Mouse (Mus musculus) neural tube, embryonic 11.5 days (tissue): Measurements from ENCODE around the gene Asb11. TPM values are rescaled to one million over a fixed set of nuclear protein-coding genes. Genes with fewer than 3 reads are reported as not detected.

Experiments
- ATAC-seq: fragments of 200-750 bp; cut with Nextera tagmentation; 2 replicates; pipeline ENCODE4 v1.8.0; 2017; ENCODE audit warnings: moderate number of reproducible peaks, mild to moderate bottlenecking, moderate TSS enrichment, moderate library complexity; ENCODE audit not compliant: insufficient read depth, low FRiP score, low TSS enrichment
- DNase-seq: peaks from one replicate; pipeline ENCODE4 v3.0.0-alpha.2; 2015; ENCODE audit warnings: low spot score
- H3K27ac ChIP-seq: fragments of 300-500 bp; sonication (generic); 2 replicates; pipeline ENCODE4 v1.5.1; 2014; ENCODE audit warnings: low read depth, mild to moderate bottlenecking, low read length
- H3K27me3 ChIP-seq: fragments of 300-500 bp; sonication (generic); 2 replicates; pipeline ENCODE4 v1.6.1; 2014; ENCODE audit warnings: mild to moderate bottlenecking, low read length, mixed read lengths; ENCODE audit not compliant: control insufficient read depth, insufficient read depth
- H3K36me3 ChIP-seq: fragments of 300-500 bp; sonication (generic); 2 replicates; pipeline ENCODE4 v1.6.1; 2014; ENCODE audit warnings: mild to moderate bottlenecking, low read length, moderate library complexity, mixed read lengths; ENCODE audit not compliant: control insufficient read depth, insufficient read depth
- H3K4me1 ChIP-seq: fragments of 300-500 bp; sonication (generic); 2 replicates; pipeline ENCODE4 v1.6.1; 2014; ENCODE audit warnings: low read length, mixed read lengths; ENCODE audit not compliant: control insufficient read depth, insufficient read depth
- H3K4me2 ChIP-seq: fragments of 300-500 bp; sonication (generic); 2 replicates; pipeline ENCODE4 v1.6.1; 2014; ENCODE audit warnings: low read depth, mild to moderate bottlenecking, moderate library complexity
- H3K4me3 ChIP-seq: fragments of 300-500 bp; sonication (generic); 2 replicates; pipeline ENCODE4 v1.5.1; 2014; ENCODE audit warnings: low read depth, low read length
- H3K9ac ChIP-seq: fragments of 300-500 bp; sonication (generic); 2 replicates; pipeline ENCODE4 v1.6.1; 2014; ENCODE audit warnings: mild to moderate bottlenecking, low read length
- H3K9me3 ChIP-seq: fragments of 300-500 bp; sonication (generic); 2 replicates; pipeline ENCODE4 v1.6.1; 2016; ENCODE audit warnings: low read length; ENCODE audit not compliant: control insufficient read depth
- WGBS: fragments of 180-500 bp; shearing (Covaris S2); extraction: QIAGEN DNeasy Blood & Tissue Kit; methylation state at CpG from one replicate; pipeline ENCODE4 v1.1.7; 2014; 5-methylcytosine and 5-hydroxymethylcytosine counted together
- polyA plus RNA-seq: library from polyadenylated mRNA; unstranded; fragments of >200 nt; fragmentation: Nextera tagmentation; extraction: Ambion mirVana; gene quantifications from 2 replicates; pipeline ENCODE4 v1.2.1, GENCODE M21; 2014

Asb11 gene
- polyA plus RNA-seq, result not detected in 2 replicates

DNA sequence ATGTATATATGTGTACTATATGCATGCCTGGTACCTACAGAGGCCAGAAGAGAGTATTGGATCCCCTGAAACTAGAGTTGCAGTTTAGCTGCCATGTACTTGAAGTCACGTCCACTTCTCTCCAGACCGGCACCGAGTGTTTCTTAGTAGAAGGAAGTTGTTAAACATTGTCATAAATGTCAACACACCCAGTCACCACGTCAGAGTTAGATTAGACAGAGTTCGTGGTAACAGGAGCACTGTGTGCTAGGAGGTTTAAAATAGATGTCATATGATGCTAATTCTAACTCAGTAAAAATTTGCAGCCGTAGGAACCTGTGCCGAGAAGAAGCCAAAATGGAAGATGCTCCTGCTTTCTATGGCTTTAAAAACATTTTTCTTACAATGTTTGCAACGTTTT is at the start of gene Asb11:
Gene Asb11, plus strand, starts transcription at position 286 of the 400 bp plus-strand sequence.
- H3K4me3 ChIP-seq, result no peak within 1 kb of the TSS
- no peaks in the 10 kb centered on the region for H3K27me3 ChIP-seq
- no peak within 1 kb of the TSS for H3K9ac ChIP-seq
- ATAC-seq (no peak), DNase-seq (no peak)
- H3K4me1 ChIP-seq, result no peaks in the 10 kb centered on the region
- no peaks in the 10 kb centered on the region for H3K36me3 ChIP-seq
- 81% methylated on average over 8 of the region's 8 CpGs for WGBS
- no peak within 1 kb of the TSS for H3K4me2 ChIP-seq
- no peaks in the 10 kb centered on the region for H3K9me3 ChIP-seq
- H3K27ac ChIP-seq, result no peak within 1 kb of the TSS

GRCm38 (mm10) chrX:164394091-164394490 is 42.7 kb upstream of the Asb11 start:
- Histone ChIP-seq H3K4me3 (no peak overlapping the region), H3K9ac (no peak overlapping the region), H3K9me3 (no peaks in the 10 kb centered on the region), H3K27ac (no peak overlapping the region), H3K27me3 (no peaks in the 10 kb centered on the region), H3K36me3 (no peaks in the 10 kb centered on the region), H3K4me2 (no peak overlapping the region), H3K4me1 (no peaks in the 10 kb centered on the region)
- 84% methylated on average over 4 of the region's 4 CpGs for WGBS
- DNase-seq, result no peak
- no peak for ATAC-seq

GRCm38 (mm10) chrX:164398456-164398855 is 38.3 kb upstream of the Asb11 start:
- no peaks in the 10 kb centered on the region for H3K4me1 ChIP-seq

DNA sequence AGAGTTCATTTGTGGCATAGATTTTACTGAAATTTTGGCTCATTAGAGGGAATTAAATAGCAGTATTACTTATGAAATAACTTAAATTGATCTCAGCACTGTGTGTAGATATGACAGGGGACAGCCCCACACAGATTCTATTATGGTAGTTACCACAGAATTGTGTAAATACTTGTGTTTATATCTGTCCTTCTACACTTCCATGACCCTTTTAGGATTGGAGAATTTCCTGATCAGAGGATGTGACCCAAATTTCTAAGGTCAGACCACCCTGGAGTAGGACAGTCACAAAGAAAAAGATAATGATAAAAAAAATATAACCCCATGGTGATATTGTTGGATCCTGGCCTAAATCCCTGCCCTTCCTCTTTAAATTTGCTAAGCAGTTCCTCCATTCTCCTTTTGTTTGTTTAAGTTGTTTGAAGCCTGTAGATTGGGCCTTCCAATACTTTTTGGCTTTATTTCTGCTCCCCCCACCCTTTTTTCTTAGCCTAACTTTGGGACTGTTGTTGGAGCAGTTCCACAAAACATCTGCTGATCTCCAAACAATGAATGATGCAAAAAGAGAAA is 31.6 kb upstream of the Asb11 start:
- Histone ChIP-seq H3K4me3 (no peak overlapping the region), H3K9me3 (no peaks in the 10 kb centered on the region), H3K9ac (no peak overlapping the region), H3K4me1 (no peaks in the 10 kb centered on the region), H3K4me2 (no peak overlapping the region), H3K27ac (no peak overlapping the region), H3K36me3 (no peaks in the 10 kb centered on the region), H3K27me3 (no peaks in the 10 kb centered on the region)
- no peak for ATAC-seq
- no peak for DNase-seq

More at GRCm38 (mm10) chrX:164398456-164398855, 38.3 kb upstream of the Asb11 start:
- Histone ChIP-seq H3K27me3 (no peaks in the 10 kb centered on the region), H3K36me3 (no peaks in the 10 kb centered on the region), H3K9me3 (no peaks in the 10 kb centered on the region), H3K9ac (no peak overlapping the region), H3K4me3 (no peak overlapping the region), H3K27ac (no peak overlapping the region), H3K4me2 (no peak overlapping the region)
- ATAC-seq, result no peak
- WGBS, result 69% methylated on average over 3 of the region's 3 CpGs
- no peak for DNase-seq

- Histone ChIP-seq H3K9ac (no peak overlapping the region), H3K9me3 (no peaks in the 10 kb centered on the region), H3K4me1 (no peaks in the 10 kb centered on the region), H3K4me3 (no peak overlapping the region), H3K36me3 (no peaks in the 10 kb centered on the region), H3K27me3 (no peaks in the 10 kb centered on the region), H3K4me2 (no peak overlapping the region), H3K27ac (no peak overlapping the region)
- 79% methylated on average over 9 of the region's 9 CpGs for WGBS
- ATAC-seq, result no peak
- DNase-seq, result no peak
Observed at GRCm38 (mm10) chrX:164406133-164407022, 30.4 kb upstream of the Asb11 start.

DNA sequence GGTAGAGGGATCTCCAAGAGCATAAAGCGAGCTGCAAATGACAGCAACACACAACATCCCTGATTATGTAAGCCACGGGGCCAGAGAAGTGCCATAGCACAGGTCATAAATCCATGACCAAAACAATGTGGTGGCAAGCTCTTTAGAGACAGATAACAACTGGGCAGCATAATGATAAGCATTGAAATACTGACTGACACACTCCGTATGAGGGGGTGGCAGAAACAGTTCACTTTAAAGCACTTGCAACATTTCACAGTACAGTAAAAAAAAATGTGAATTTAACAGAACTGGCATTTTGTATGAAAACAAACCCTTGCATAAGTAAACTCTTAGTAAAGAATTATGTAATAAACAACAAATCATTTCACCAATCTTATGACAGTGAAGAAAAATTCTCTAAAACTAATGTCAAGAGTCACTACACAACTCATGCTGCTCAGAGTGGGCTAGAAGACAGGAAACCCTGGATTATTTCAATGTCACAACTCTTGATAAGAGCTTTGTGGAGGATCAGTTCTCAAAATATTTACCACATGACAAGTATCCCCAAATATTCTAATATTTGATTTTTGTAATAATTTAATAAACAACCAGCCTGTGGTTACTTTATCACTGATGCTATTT is 28.4 kb upstream of the Asb11 start:
- H3K4me1 ChIP-seq, result no peaks in the 10 kb centered on the region
- H3K4me3 ChIP-seq, result no peak overlapping the region
- H3K27ac ChIP-seq, result no peak overlapping the region
- 77% methylated on average over 3 of the region's 3 CpGs for WGBS
- ATAC-seq (no peak), DNase-seq (no peak)
- H3K9me3 ChIP-seq, result no peaks in the 10 kb centered on the region
- H3K4me2 ChIP-seq, result no peak overlapping the region
- no peaks in the 10 kb centered on the region for H3K36me3 ChIP-seq
- H3K9ac ChIP-seq, result no peak overlapping the region
- H3K27me3 ChIP-seq, result no peaks in the 10 kb centered on the region

DNA sequence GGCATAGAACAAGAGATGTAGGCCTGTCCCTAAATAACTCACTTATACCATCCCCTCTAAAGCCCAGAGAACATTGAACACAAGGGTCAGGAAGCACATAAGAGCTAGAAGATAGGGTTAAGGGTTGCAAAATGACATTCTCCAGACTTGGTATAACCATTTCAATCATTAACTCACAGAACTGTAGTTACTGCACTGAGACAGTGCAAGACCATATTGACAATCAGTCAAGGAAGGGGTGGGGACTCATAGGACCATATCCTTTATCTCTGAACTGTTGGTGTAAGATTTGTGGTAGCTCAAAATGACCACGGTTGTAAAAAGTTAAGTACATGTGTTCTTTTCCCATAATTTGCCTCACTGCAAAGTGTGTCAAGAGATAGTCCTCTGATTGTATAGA is 26.2 kb upstream of the Asb11 start:
- Histone ChIP-seq H3K4me1 (no peaks in the 10 kb centered on the region), H3K27ac (no peak overlapping the region), H3K4me2 (no peak overlapping the region), H3K9me3 (no peaks in the 10 kb centered on the region), H3K9ac (no peak overlapping the region), H3K27me3 (no peaks in the 10 kb centered on the region), H3K36me3 (no peaks in the 10 kb centered on the region), H3K4me3 (no peak overlapping the region)
- 96% methylated on average over 1 of the region's 1 CpGs for WGBS
- DNase-seq (no peak), ATAC-seq (no peak)

DNA sequence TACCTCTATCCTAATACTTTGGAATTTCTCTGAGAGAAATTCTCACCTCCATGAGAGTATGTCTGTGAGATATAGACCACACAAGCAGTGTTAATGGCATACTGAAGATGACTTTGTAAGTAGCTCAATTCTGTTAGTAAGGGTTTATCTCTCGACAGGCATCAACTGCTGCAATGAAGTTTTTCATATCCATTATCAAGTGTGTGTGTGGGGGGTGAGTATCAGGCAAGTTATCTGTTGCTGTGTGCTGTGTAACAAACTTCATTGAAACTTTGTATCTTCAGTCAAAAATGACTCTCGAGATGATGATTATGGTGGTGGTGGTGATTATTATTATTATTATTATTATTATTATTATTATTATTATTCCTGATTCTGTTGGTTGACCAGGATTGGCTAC is 20.0 kb upstream of the Asb11 start:
- no peak overlapping the region for H3K9ac ChIP-seq
- no peak overlapping the region for H3K27ac ChIP-seq
- 92% methylated on average over 2 of the region's 2 CpGs for WGBS
- no peaks in the 10 kb centered on the region for H3K4me1 ChIP-seq
- no peak for ATAC-seq
- H3K9me3 ChIP-seq, result no peaks in the 10 kb centered on the region
- no peak for DNase-seq
- no peaks in the 10 kb centered on the region for H3K36me3 ChIP-seq
- no peak overlapping the region for H3K4me3 ChIP-seq
- H3K27me3 ChIP-seq, result no peaks in the 10 kb centered on the region
- no peak overlapping the region for H3K4me2 ChIP-seq
